Mouse (Mus musculus): ENCODE measurements around the gene Dyrk1b. TPM values are rescaled to one million over a fixed set of nuclear protein-coding genes. Genes with fewer than 3 reads are reported as not detected.

Gene Dyrk1b
- polyA plus RNA-seq, 1 experiment from 2014 or later, result 12.2 TPM

GRCm38 (mm10) chr7:28159292-28159691, 20.0 kb upstream of the Dyrk1b start:
- Histone ChIP-seq H3K4me2 (replicated peaks; ENCODE audit: low read depth, low read length) (no peak overlapping the region), H3K27me3 (replicated peaks; ENCODE audit: insufficient read depth, low read length) (no peaks in the 10 kb centered on the region), H3K9ac (replicated peaks; ENCODE audit: low read depth) (no peak overlapping the region), H3K27ac (ENCODE audit: low read length) (no peak overlapping the region), H3K4me3 (ENCODE audit: low read depth, low read length) (no peak overlapping the region), H3K9me3 (ENCODE audit: low read length) (no peaks in the 10 kb centered on the region), H3K4me1 (ENCODE audit: insufficient read depth, low read depth, low read length) (no peaks in the 10 kb centered on the region), H3K36me3 (ENCODE audit: insufficient read depth, low read length) (no peaks in the 10 kb centered on the region)
- TF ChIP-seq EP300 (IDR thresholded peaks at IDR 0.05) (no peak), CTCF (IDR thresholded peaks at IDR 0.05) (no peak)
- WGBS, result 30% methylated on average over 6 of the region's 6 CpGs
- ATAC-seq (peak; percentile 67), DNase-seq (ENCODE audit: low spot score) (peak; percentile 15)

- no peak for DNase-seq (ENCODE audit: low spot score)
- TF ChIP-seq CTCF (IDR thresholded peaks at IDR 0.05), result no peak
- TF ChIP-seq EP300 (IDR thresholded peaks at IDR 0.05), result no peak
- WGBS, result 78% methylated on average over 3 of the region's 3 CpGs
Observed at GRCm38 (mm10) chr7:28159893-28160292, 19.4 kb upstream of the Dyrk1b start.

GRCm38 (mm10) chr7:28161163-28161749, 18.0 kb upstream of the Dyrk1b start:
- DNase-seq (ENCODE audit: low spot score) (no peak), ATAC-seq (no peak)
- Histone ChIP-seq H3K36me3 (ENCODE audit: insufficient read depth, low read length) (no peaks in the 10 kb centered on the region), H3K27me3 (replicated peaks; ENCODE audit: insufficient read depth, low read length) (no peaks in the 10 kb centered on the region), H3K4me1 (ENCODE audit: insufficient read depth, low read depth, low read length) (no peaks in the 10 kb centered on the region), H3K4me3 (ENCODE audit: low read depth, low read length) (no peak overlapping the region), H3K9me3 (ENCODE audit: low read length) (no peaks in the 10 kb centered on the region), H3K27ac (ENCODE audit: low read length) (no peak overlapping the region), H3K4me2 (replicated peaks; ENCODE audit: low read depth, low read length) (no peak overlapping the region), H3K9ac (replicated peaks; ENCODE audit: low read depth) (no peak overlapping the region)
- TF ChIP-seq EP300 (IDR thresholded peaks at IDR 0.05) (no peak), CTCF (IDR thresholded peaks at IDR 0.05) (no peak)
- 55% methylated on average over 9 of the region's 9 CpGs for WGBS

More at GRCm38 (mm10) chr7:28159893-28160292, 19.4 kb upstream of the Dyrk1b start:
- no peak for ATAC-seq
- H3K27ac ChIP-seq (ENCODE audit: low read length), result no peak overlapping the region
- H3K4me3 ChIP-seq (ENCODE audit: low read depth, low read length), result no peak overlapping the region
- H3K9ac ChIP-seq (replicated peaks; ENCODE audit: low read depth), result no peak overlapping the region
- H3K36me3 ChIP-seq (ENCODE audit: insufficient read depth, low read length), result no peaks in the 10 kb centered on the region
- no peaks in the 10 kb centered on the region for H3K4me1 ChIP-seq (ENCODE audit: insufficient read depth, low read depth, low read length)
- H3K9me3 ChIP-seq (ENCODE audit: low read length), result no peaks in the 10 kb centered on the region
- H3K4me2 ChIP-seq (replicated peaks; ENCODE audit: low read depth, low read length), result no peak overlapping the region
- H3K27me3 ChIP-seq (replicated peaks; ENCODE audit: insufficient read depth, low read length), result no peaks in the 10 kb centered on the region

- TF ChIP-seq CTCF (IDR thresholded peaks at IDR 0.05), result peak; percentile 38
- no peak for TF ChIP-seq EP300 (IDR thresholded peaks at IDR 0.05)
- no peak overlapping the region for H3K27ac ChIP-seq (ENCODE audit: low read length)
- H3K36me3 ChIP-seq (ENCODE audit: insufficient read depth, low read length), result no peaks in the 10 kb centered on the region
- no peak overlapping the region for H3K9ac ChIP-seq (replicated peaks; ENCODE audit: low read depth)
- no peak overlapping the region for H3K4me2 ChIP-seq (replicated peaks; ENCODE audit: low read depth, low read length)
- no peaks in the 10 kb centered on the region for H3K9me3 ChIP-seq (ENCODE audit: low read length)
- no peaks in the 10 kb centered on the region for H3K27me3 ChIP-seq (replicated peaks; ENCODE audit: insufficient read depth, low read length)
- WGBS, result 83% methylated on average over 6 of the region's 6 CpGs
- H3K4me1 ChIP-seq (ENCODE audit: insufficient read depth, low read depth, low read length), result peaks cover 3% of the 10 kb centered on the region; the same call in 1 of the 2 replicates
- no peak for DNase-seq (ENCODE audit: low spot score)
- H3K4me3 ChIP-seq (ENCODE audit: low read depth, low read length), result no peak overlapping the region
- ATAC-seq, result no peak
Observed at GRCm38 (mm10) chr7:28165406-28165805, 13.9 kb upstream of the Dyrk1b start.

- Histone ChIP-seq H3K27ac (ENCODE audit: low read length) (peak overlapping the region; percentile 87), H3K9ac (replicated peaks; ENCODE audit: low read depth) (0 out of 2 replicates have a peak overlapping the region, but pooled peaks have one; percentile 23), H3K27me3 (replicated peaks; ENCODE audit: insufficient read depth, low read length) (no peaks in the 10 kb centered on the region), H3K36me3 (ENCODE audit: insufficient read depth, low read length) (no peaks in the 10 kb centered on the region), H3K9me3 (ENCODE audit: low read length) (no peaks in the 10 kb centered on the region), H3K4me1 (ENCODE audit: insufficient read depth, low read depth, low read length) (peaks cover 7% of the 10 kb centered on the region; the same call in 1 of the 2 replicates), H3K4me3 (ENCODE audit: low read depth, low read length) (peak overlapping the region; percentile 74), H3K4me2 (replicated peaks; ENCODE audit: low read depth, low read length) (peak overlapping the region; percentile 97)
- peak; percentile 88 for DNase-seq (ENCODE audit: low spot score)
- ATAC-seq, result peak; percentile 61
- WGBS, result 5% methylated on average over 9 of the region's 9 CpGs
- TF ChIP-seq EP300 (IDR thresholded peaks at IDR 0.05), result no peak
- peak; percentile 90 for TF ChIP-seq CTCF (IDR thresholded peaks at IDR 0.05)
Observed at GRCm38 (mm10) chr7:28168320-28169115, 10.8 kb upstream of the Dyrk1b start.

All from lung, postnatal 0 days (tissue).